Mouse (Mus musculus): ENCODE results near the gene Ovol3.

The Ovol3 gene

GRCm38 (mm10) chr7:30199498-30200139 lies 35.9 kb downstream of the Ovol3 start:
- in situ Hi-C loops (cut with MboI; ENCODE audit: low pct_unique_long_range_greater_than_20kb in 1 of 2, low sequenced_read_pairs in 2 of 2, unreplicated experiment in 1 of 2): no loop called here

- in situ Hi-C loops (cut with MboI; ENCODE audit: low pct_unique_long_range_greater_than_20kb in 1 of 2, low sequenced_read_pairs in 2 of 2, unreplicated experiment in 1 of 2): no loop called here
Observed at GRCm38 (mm10) chr7:30198481-30198971, 37.0 kb downstream of the Ovol3 start, which contains the start of gene Capns1. TSS of gene Capns1 (minus strand) at chr7:30198811.

GRCm38 (mm10) chr7:30197592-30198129 lies 37.9 kb downstream of the Ovol3 start:
- in situ Hi-C loops (cut with MboI; ENCODE audit: low pct_unique_long_range_greater_than_20kb in 1 of 2, low sequenced_read_pairs in 2 of 2, unreplicated experiment in 1 of 2): no loop called here

- in situ Hi-C loops (cut with MboI; ENCODE audit: low pct_unique_long_range_greater_than_20kb in 1 of 2, low sequenced_read_pairs in 2 of 2, unreplicated experiment in 1 of 2): no loop called here
Observed at GRCm38 (mm10) chr7:30196171-30196570, 39.4 kb downstream of the Ovol3 start.

- in situ Hi-C loops (cut with MboI; ENCODE audit: low pct_unique_long_range_greater_than_20kb in 1 of 2, low sequenced_read_pairs in 2 of 2, unreplicated experiment in 1 of 2): no loop called here
Observed at GRCm38 (mm10) chr7:30195461-30195860, 40.1 kb downstream of the Ovol3 start.

GRCm38 (mm10) chr7:30194884-30195283 lies 40.6 kb downstream of the Ovol3 start:
- in situ Hi-C loops (cut with MboI; ENCODE audit: low pct_unique_long_range_greater_than_20kb in 1 of 2, low sequenced_read_pairs in 2 of 2, unreplicated experiment in 1 of 2): no loop called here

- in situ Hi-C loops (cut with MboI; ENCODE audit: low pct_unique_long_range_greater_than_20kb in 1 of 2, low sequenced_read_pairs in 2 of 2, unreplicated experiment in 1 of 2): no loop called here
Observed at GRCm38 (mm10) chr7:30194101-30194831, 41.3 kb downstream of the Ovol3 start.

- in situ Hi-C loops (cut with MboI; ENCODE audit: low pct_unique_long_range_greater_than_20kb in 1 of 2, low sequenced_read_pairs in 2 of 2, unreplicated experiment in 1 of 2): no loop called here
Observed at GRCm38 (mm10) chr7:30193581-30194100, 41.9 kb downstream of the Ovol3 start.

- in situ Hi-C loops (cut with MboI; ENCODE audit: low pct_unique_long_range_greater_than_20kb in 1 of 2, low sequenced_read_pairs in 2 of 2, unreplicated experiment in 1 of 2): no loop called here
Observed at GRCm38 (mm10) chr7:30193013-30193412, 42.5 kb downstream of the Ovol3 start.

GRCm38 (mm10) chr7:30192088-30192487 lies 43.4 kb downstream of the Ovol3 start:
- in situ Hi-C loops (cut with MboI; ENCODE audit: low pct_unique_long_range_greater_than_20kb in 1 of 2, low sequenced_read_pairs in 2 of 2, unreplicated experiment in 1 of 2): no loop called here

- in situ Hi-C loops (cut with MboI; ENCODE audit: low pct_unique_long_range_greater_than_20kb in 1 of 2, low sequenced_read_pairs in 2 of 2, unreplicated experiment in 1 of 2): no loop called here
Observed at GRCm38 (mm10) chr7:30189116-30189491, 46.4 kb downstream of the Ovol3 start.

GRCm38 (mm10) chr7:30188344-30189115 lies 47.0 kb downstream of the Ovol3 start:
- in situ Hi-C loops (cut with MboI; ENCODE audit: low pct_unique_long_range_greater_than_20kb in 1 of 2, low sequenced_read_pairs in 2 of 2, unreplicated experiment in 1 of 2): no loop called here

- in situ Hi-C loops (cut with MboI; ENCODE audit: low pct_unique_long_range_greater_than_20kb in 1 of 2, low sequenced_read_pairs in 2 of 2, unreplicated experiment in 1 of 2): loop anchor here in 1 of 2 experiments (5.0 kb wide), 1 partner anchor 33 kb away; no protein-coding TSS in a partner anchor
Observed at GRCm38 (mm10) chr7:30184641-30185348, 50.7 kb downstream of the Ovol3 start.

- in situ Hi-C loops (cut with MboI; ENCODE audit: low pct_unique_long_range_greater_than_20kb in 1 of 2, low sequenced_read_pairs in 2 of 2, unreplicated experiment in 1 of 2): loop anchor here in 1 of 2 experiments (5.0 kb wide), 1 partner anchor 33 kb away; no protein-coding TSS in a partner anchor
Observed at GRCm38 (mm10) chr7:30183879-30184289, 51.6 kb downstream of the Ovol3 start, which contains the start of gene Cox7a1. TSS of gene Cox7a1 (plus strand) at chr7:30184144.
